Mouse (Mus musculus) testis, postnatal 14 days (tissue): ENCODE results near the gene Bcl2a1c.
"Not testable (repeated sequence)": the region's sequence is repeated elsewhere in the genome, so short reads cannot be mapped to it uniquely, and the experiment has no call there.

ENCODE experiments used
- DNase-seq: peaks from one replicate; pipeline ENCODE4 v3.0.0; 2021; ENCODE audit warnings: low spot score

Gene Bcl2a1c

GRCm38 (mm10) chr9:114329855-114330254, at the start of gene Bcl2a1c:
TSS of gene Bcl2a1c (plus strand) at chr9:114330135.
- not testable (repeated sequence) for DNase-seq

- DNase-seq: not testable (repeated sequence)
Measured at GRCm38 (mm10) chr9:114305957-114306356, 24.0 kb upstream of the Bcl2a1c start.

- not testable (repeated sequence) for DNase-seq
Measured at GRCm38 (mm10) chr9:114311752-114312151, 18.2 kb upstream of the Bcl2a1c start.

- DNase-seq: no peak
Measured at GRCm38 (mm10) chr9:114318021-114318420, 11.9 kb upstream of the Bcl2a1c start.

- DNase-seq: no peak
Measured at GRCm38 (mm10) chr9:114326011-114326748, 3.8 kb upstream of the Bcl2a1c start.

GRCm38 (mm10) chr9:114328332-114328731, 1.6 kb upstream of the Bcl2a1c start:
- not testable (repeated sequence) for DNase-seq

- peak; percentile 73 for DNase-seq
Measured at GRCm38 (mm10) chr9:114367783-114368470, 38.0 kb downstream of the Bcl2a1c start.

- DNase-seq: no peak
Measured at GRCm38 (mm10) chr9:114368471-114368858, 38.5 kb downstream of the Bcl2a1c start.

GRCm38 (mm10) chr9:114369389-114369788, 39.5 kb downstream of the Bcl2a1c start:
- not testable (repeated sequence) for DNase-seq

GRCm38 (mm10) chr9:114371717-114372116, 41.8 kb downstream of the Bcl2a1c start:
- DNase-seq: not testable (repeated sequence)

GRCm38 (mm10) chr9:114375276-114375962, 45.5 kb downstream of the Bcl2a1c start:
- no peak for DNase-seq

GRCm38 (mm10) chr9:114377168-114377567, 47.2 kb downstream of the Bcl2a1c start:
- DNase-seq: no peak

- DNase-seq: no peak
Measured at GRCm38 (mm10) chr9:114379871-114380270, 49.9 kb downstream of the Bcl2a1c start.
